Comparison of ENCODE assay signal across 8 mouse cellular contexts in the genomic region with DNA sequence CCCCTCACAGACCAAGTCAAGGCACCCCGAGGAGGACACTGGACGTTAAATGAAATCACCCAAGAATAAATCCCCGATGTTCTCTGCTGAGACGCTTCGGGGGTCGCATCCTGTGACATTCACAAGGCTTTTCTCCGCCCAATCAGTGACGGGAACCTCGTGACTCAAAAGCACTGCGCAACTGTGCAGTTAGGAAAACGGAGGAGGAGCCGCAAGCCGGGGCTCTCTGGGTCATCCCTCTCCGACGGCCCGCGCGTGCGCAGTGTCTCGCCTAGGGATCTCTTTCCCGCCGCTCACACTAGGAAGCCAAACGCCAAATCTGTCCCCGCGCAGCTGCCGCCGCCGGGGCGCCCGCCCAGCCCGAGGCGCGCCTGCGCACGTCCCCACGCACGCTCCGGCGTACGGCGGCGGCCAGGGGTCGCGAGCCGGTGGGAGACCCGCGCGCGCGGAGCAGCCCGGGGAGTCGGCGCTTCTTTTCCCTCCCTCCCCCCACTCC. TPM values are rescaled to one million over a fixed set of nuclear protein-coding genes. Genes with fewer than 3 reads are reported as not detected.
DNase-seq lines count a peak whose midpoint lies in the region; ATAC-seq and TF ChIP-seq lines count a peak whose summit lies in the region.

A gene (plus strand): TSS at position 363 of the 496 bp plus-strand sequence.

- no peaks in the 10 kb centered on the region for H3K27me3 ChIP-seq in kidney, embryonic 14.5 days (ENCODE audit: control insufficient read depth, insufficient read depth, low read length)
- H3K27me3 ChIP-seq in limb, embryonic 15.5 days: no peaks in the 10 kb centered on the region

- H3K9ac ChIP-seq in kidney, embryonic 14.5 days (ENCODE audit: low read depth, low read length): peak within 1 kb of the TSS; percentile 89
- peak within 1 kb of the TSS; percentile 90 for H3K9ac ChIP-seq in limb, embryonic 15.5 days

- H3K4me1 ChIP-seq in bone marrow macrophage, adult 2 months (ENCODE audit: control insufficient read depth, insufficient read depth, low read length): peaks cover 13% of the 10 kb centered on the region
- no peaks in the 10 kb centered on the region for H3K4me1 ChIP-seq in embryonic fibroblast, embryonic 13.5 days (ENCODE audit: control insufficient read depth, insufficient read depth, low read length)
- peaks cover 10% of the 10 kb centered on the region; the same call in 1 of the 2 replicates for H3K4me1 ChIP-seq in kidney, embryonic 14.5 days (ENCODE audit: control insufficient read depth, insufficient read depth, low read length)
- H3K4me1 ChIP-seq in limb, embryonic 15.5 days: peaks cover 9% of the 10 kb centered on the region

- peak within 1 kb of the TSS; percentile 69 for H3K4me2 ChIP-seq in kidney, embryonic 14.5 days (replicated peaks; ENCODE audit: low read depth, low read length)
- H3K4me2 ChIP-seq in limb, embryonic 15.5 days: peak within 1 kb of the TSS; percentile 72

- no peak for TF ChIP-seq CTCF in bone marrow macrophage, adult 2 months (IDR thresholded peaks at IDR 0.05; ENCODE audit: low read depth, low read length)
- TF ChIP-seq CTCF in embryonic fibroblast, embryonic 13.5 days (IDR thresholded peaks at IDR 0.05; ENCODE audit: borderline replicate concordance, insufficient read depth, low read length): no peak

- peak; percentile 98 for ATAC-seq in kidney, embryonic 14.5 days (ENCODE audit: low FRiP score, low TSS enrichment)
- peak; percentile 99 for ATAC-seq in limb, embryonic 15.5 days (ENCODE audit: insufficient number of reproducible peaks, low FRiP score, low TSS enrichment, low read depth)

- WGBS in kidney, embryonic 14.5 days: under 1% methylated on average over 53 of the region's 53 CpGs
- WGBS in limb, embryonic 15.5 days: under 1% methylated on average over 53 of the region's 53 CpGs

- peak within 1 kb of the TSS; percentile 72 for H3K4me3 ChIP-seq in bone marrow macrophage, adult 2 months (ENCODE audit: insufficient read depth, low read length)
- H3K4me3 ChIP-seq in embryonic fibroblast, embryonic 13.5 days (ENCODE audit: insufficient read depth, low read length): peak within 1 kb of the TSS; percentile 83
- H3K4me3 ChIP-seq in kidney, embryonic 14.5 days (ENCODE audit: low read length): peak within 1 kb of the TSS; percentile 90
- peak within 1 kb of the TSS; percentile 92 for H3K4me3 ChIP-seq in limb, embryonic 15.5 days

- peak; percentile 99 for DNase-seq in A20 (ENCODE audit: low read depth, low spot score)
- DNase-seq in heart, adult 9 months (ENCODE audit: low spot score in 2 of 2): peak; percentile 98 to 99
- DNase-seq in monocyte, adult 2 months (ENCODE audit: low read depth in 1 of 2, low spot score in 2 of 2): peak; percentile 96 to 97
- DNase-seq in spleen, postnatal 36 days (ENCODE audit: low spot score in 2 of 2): peak; percentile 98

- H3K36me3 ChIP-seq in kidney, embryonic 14.5 days (ENCODE audit: control insufficient read depth, insufficient read depth, low read length): peaks cover 17% of the 10 kb centered on the region
- peaks cover 7% of the 10 kb centered on the region; the same call in 1 of the 2 replicates for H3K36me3 ChIP-seq in limb, embryonic 15.5 days

- TF ChIP-seq POLR2A in bone marrow macrophage, adult 2 months (IDR thresholded peaks at IDR 0.05; ENCODE audit: borderline replicate concordance, low read depth, low read length): no peak
- peak; percentile 74 for TF ChIP-seq POLR2A in embryonic fibroblast, embryonic 13.5 days (IDR thresholded peaks at IDR 0.05; ENCODE audit: low read depth, low read length)

- no peaks in the 10 kb centered on the region for H3K9me3 ChIP-seq in kidney, embryonic 14.5 days (ENCODE audit: control insufficient read depth, low read length)
- H3K9me3 ChIP-seq in limb, embryonic 15.5 days: no peaks in the 10 kb centered on the region

- H3K27ac ChIP-seq in bone marrow macrophage, adult 2 months (ENCODE audit: insufficient read depth, low read depth, low read length): peak within 1 kb of the TSS; percentile 92
- H3K27ac ChIP-seq in embryonic fibroblast, embryonic 13.5 days (ENCODE audit: insufficient read depth, low read length): peak within 1 kb of the TSS; percentile 75
- H3K27ac ChIP-seq in kidney, embryonic 14.5 days (ENCODE audit: low read depth, low read length): peak within 1 kb of the TSS; percentile 91
- H3K27ac ChIP-seq in limb, embryonic 15.5 days: peak within 1 kb of the TSS; percentile 93

RNA-seq across cellular contexts. Expression of the gene that starts here (rescaled TPM):
- polyA plus RNA-seq in bone marrow macrophage, adult 2 months (2012; ENCODE audit: insufficient read depth, insufficient read length, missing spikeins): 26.7 and 31.3 TPM in 2 replicates
- polyA plus RNA-seq in embryonic fibroblast, embryonic 13.5 days (2011; ENCODE audit: insufficient read length, low read depth, missing spikeins): 23.5 and 26.1 TPM in 2 replicates
- 15.8 and 23.6 TPM in 2 replicates for polyA plus RNA-seq in kidney, embryonic 14.5 days (2014; fragmentation: Nextera tagmentation; extraction: Ambion mirVana)
- polyA plus RNA-seq in limb, embryonic 15.5 days (2015; fragmentation: Nextera tagmentation; extraction: Ambion mirVana): 15.5 and 16.4 TPM in 2 replicates

Comparison
In these comparisons a context has a peak if more than half of its experiments do, and no peak if none do; other contexts are left out.
1. Peak in every context shown above with its lines: DNase-seq, ATAC-seq, H3K4me3 ChIP-seq and H3K27ac ChIP-seq.